Mouse (Mus musculus): ENCODE measurements around the gene Alkbh6. TPM values are rescaled to one million over a fixed set of nuclear protein-coding genes. Genes with fewer than 3 reads are reported as not detected.

Gene Alkbh6
- polyA plus RNA-seq (2014; fragmentation: Illumina TruSeq; extraction: RNeasy Lipid Tissue Mini Kit (QIAGEN cat#74804); ENCODE audit: low replicate concordance), result 2.9 TPM

GRCm38 (mm10) chr7:30308076-30309005 is at the start of gene Alkbh6:
Gene Alkbh6, plus strand, starts transcription at chr7:30308717.

DNA sequence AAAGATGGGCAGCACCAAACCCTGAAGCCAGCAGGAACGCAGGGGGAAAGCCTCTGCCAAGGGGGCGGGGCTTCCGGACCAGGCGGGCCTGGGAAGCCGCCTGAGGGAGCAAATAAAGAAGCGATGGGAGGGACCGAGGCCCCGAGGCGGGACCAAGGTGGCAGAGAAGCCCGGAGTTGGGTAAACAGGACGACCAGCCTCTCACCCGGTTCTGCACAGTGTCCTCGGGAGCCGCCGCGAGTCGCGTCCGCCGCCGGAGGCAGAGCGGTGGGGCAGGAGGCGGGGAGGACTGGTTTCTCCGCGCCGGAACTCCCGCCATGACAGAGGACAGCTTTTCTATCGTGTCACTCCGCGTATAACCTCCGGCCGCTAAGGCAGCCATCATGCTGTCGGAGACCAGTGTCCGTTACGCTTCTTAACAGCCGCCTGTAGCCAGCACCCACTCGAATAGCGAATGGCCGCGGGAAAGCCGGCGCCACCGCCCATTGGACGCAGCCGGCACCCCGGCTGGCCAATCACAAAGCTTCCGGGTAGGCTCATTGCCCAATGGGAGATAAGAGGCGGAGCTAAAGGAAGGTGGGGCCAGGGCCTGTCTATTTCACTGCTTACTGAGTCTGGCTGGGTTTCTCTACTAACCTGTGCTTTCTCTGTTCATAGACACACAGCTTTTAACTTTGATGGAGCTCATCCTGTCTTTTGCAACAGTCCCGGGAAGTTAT is 28.4 kb upstream of the Alkbh6 start, which contains the start of the genes Thap8 and Wdr62:
Thap8 (plus strand) TSS at position 144 of the 719 bp plus-strand sequence.
Wdr62 (minus strand) TSS at position 469 of the 719 bp plus-strand sequence.

GRCm38 (mm10) chr7:30291215-30292131 is 17.0 kb upstream of the Alkbh6 start, which contains the start of gene Clip3:
Gene Clip3, plus strand, starts transcription at chr7:30291728.

DNA sequence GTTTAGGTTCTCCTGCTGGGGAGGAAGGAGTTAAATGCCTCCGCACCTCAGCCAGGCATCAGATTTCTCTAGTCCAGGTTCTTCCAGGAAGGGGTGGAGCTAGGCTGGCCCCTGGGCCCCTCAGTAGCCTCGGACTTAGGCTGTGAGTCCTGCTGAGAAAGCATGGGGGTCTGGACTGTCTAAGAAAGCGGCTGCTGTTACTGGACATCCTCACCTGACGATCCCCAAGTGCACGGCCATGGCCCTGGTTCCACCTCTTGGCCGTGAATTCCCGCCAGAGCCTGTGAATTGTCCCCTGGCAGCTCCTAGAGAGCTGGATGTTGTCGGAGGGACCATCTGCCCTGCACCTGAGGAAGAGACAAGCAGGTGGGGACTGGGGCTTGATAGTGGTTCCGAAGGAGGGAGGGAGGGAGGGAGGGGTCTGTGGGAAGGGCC is 6.2 kb downstream of the Alkbh6 start, which contains the start of gene Syne4:
Syne4 (plus strand) TSS at position 87 of the 435 bp plus-strand sequence.

DNA sequence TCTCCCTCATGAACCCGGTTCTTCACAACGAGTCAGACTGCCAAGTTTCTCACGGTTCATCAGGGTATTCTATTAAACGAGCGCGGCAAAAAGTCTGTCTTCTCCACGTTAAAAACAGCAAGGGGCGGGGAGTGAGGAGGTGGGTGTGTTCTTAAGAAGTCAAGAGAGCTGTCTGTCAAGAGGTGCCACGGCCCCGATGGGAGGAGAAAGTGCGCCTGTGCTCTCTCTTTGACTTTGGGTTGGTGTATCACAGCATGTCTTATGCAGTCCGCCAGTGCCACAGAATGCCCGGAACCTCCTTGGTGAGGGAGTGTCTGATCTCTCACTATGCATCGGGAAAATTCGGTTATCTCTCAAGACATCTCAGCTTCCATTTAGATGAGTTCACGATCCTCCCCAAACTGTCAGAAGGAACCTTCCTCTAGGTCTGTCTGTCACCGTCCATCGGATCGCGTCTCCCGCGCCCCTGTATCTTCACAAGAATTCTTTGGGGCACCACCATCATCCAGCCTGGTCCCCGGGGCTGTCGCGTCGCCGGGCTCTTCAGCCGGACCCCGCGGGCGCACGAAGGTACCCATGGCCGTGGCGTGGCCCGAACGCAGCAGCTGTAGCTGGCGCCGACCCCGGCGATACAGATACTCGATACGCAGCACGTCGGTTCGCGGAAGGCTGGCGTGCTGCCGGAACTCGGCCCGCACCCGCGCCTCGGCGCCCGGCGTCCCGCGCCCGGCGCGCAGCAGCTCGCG is 13.2 kb downstream of the Alkbh6 start, which contains the start of gene E130208F15Rik:
E130208F15Rik (plus strand) TSS at position 202 of the 746 bp plus-strand sequence.

DNA sequence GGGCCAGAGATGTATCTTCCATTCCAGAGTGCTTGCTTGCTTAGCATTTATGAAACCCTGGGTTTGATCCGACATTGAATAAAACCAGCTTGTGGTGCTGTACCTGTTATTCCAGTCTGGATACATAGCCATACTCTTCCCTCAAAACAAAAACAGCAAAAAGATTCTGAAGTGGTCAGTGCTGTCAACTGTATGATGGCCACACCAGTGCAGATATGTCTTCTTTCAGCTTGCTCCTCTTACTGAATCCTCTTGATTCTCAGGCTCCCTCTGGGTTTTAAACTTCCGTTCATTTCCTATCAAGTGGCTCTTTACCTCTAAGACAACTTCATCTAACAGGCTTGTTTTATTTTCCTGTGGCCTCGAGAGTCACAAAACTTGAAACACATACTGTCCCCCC is 15.3 kb downstream of the Alkbh6 start, which contains the start of gene Sdhaf1:
Sdhaf1 (minus strand) TSS at position 101 of the 400 bp plus-strand sequence.

DNA sequence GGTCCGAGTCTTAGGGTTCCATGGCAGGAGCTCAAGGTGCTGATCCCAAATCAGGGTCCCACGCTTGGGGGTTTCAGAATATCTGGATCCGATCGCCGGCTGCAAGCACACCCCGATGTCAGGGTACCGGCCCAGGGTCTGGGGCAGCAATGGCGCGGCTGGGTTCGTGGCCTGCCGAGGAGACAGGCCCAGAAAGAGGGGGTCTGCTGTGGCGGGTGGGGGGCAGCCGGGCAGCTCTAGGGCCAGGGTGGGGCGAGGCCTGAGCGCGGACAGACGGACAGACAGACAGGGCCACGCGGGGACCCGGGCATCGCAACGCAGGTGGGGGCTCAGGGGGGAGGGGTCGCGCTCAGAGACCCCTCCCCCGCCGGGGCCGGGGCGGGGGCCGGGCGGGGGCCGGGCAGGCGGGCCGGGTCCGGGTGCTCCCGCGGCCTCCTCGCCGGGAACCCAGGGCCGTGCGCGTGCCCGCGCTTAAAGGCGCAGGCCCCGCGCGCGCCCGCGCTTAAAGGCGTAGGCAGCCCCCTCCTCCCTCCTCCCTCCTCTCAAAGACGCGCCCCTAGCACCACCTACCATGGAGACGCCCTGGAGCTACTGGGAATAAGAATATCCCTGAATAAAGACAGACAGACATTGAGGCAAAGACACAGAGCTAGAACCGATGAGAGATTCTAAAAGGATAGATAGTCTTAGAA is 54.3 kb downstream of the Alkbh6 start, which contains the start of gene Lrfn3:
Lrfn3 (minus strand) TSS at position 121 of the 692 bp plus-strand sequence.

Other genes with a start within 250 kb of the Alkbh6 start
- gene Zfp82, start 235.8 kb upstream of the Alkbh6 start, polyA plus RNA-seq (2014; fragmentation: Illumina TruSeq; extraction: RNeasy Lipid Tissue Mini Kit (QIAGEN cat#74804); ENCODE audit: low replicate concordance), result 2.3 TPM
- not detected for gene Gm26920, start 218.3 kb upstream of the Alkbh6 start, polyA plus RNA-seq (2014; fragmentation: Illumina TruSeq; extraction: RNeasy Lipid Tissue Mini Kit (QIAGEN cat#74804); ENCODE audit: low replicate concordance)
- gene Zfp566, start 218.2 kb upstream of the Alkbh6 start, polyA plus RNA-seq (2014; fragmentation: Illumina TruSeq; extraction: RNeasy Lipid Tissue Mini Kit (QIAGEN cat#74804); ENCODE audit: low replicate concordance), result 1.6 TPM
- gene Zfp260, start 213.9 kb upstream of the Alkbh6 start, polyA plus RNA-seq (2014; fragmentation: Illumina TruSeq; extraction: RNeasy Lipid Tissue Mini Kit (QIAGEN cat#74804); ENCODE audit: low replicate concordance), result 98.7 TPM
- gene Zfp382, start 186.8 kb upstream of the Alkbh6 start, polyA plus RNA-seq (2014; fragmentation: Illumina TruSeq; extraction: RNeasy Lipid Tissue Mini Kit (QIAGEN cat#74804); ENCODE audit: low replicate concordance), result 0.37 TPM
- gene Zfp146, start 139.0 kb upstream of the Alkbh6 start, polyA plus RNA-seq (2014; fragmentation: Illumina TruSeq; extraction: RNeasy Lipid Tissue Mini Kit (QIAGEN cat#74804); ENCODE audit: low replicate concordance), result 20.8 TPM
- gene Cox7a1, start 124.6 kb upstream of the Alkbh6 start, polyA plus RNA-seq (2014; fragmentation: Illumina TruSeq; extraction: RNeasy Lipid Tissue Mini Kit (QIAGEN cat#74804); ENCODE audit: low replicate concordance), result 4.2 TPM
- gene Capns1, start 109.9 kb upstream of the Alkbh6 start, polyA plus RNA-seq (2014; fragmentation: Illumina TruSeq; extraction: RNeasy Lipid Tissue Mini Kit (QIAGEN cat#74804); ENCODE audit: low replicate concordance), result 24.3 TPM
- not detected for gene Polr2i, start 76.8 kb upstream of the Alkbh6 start, polyA plus RNA-seq (2014; fragmentation: Illumina TruSeq; extraction: RNeasy Lipid Tissue Mini Kit (QIAGEN cat#74804); ENCODE audit: low replicate concordance)
- 3.2 TPM for gene Tbcb, start 76.4 kb upstream of the Alkbh6 start, polyA plus RNA-seq (2014; fragmentation: Illumina TruSeq; extraction: RNeasy Lipid Tissue Mini Kit (QIAGEN cat#74804); ENCODE audit: low replicate concordance)
- not detected for gene Ovol3, start 73.0 kb upstream of the Alkbh6 start, polyA plus RNA-seq (2014; fragmentation: Illumina TruSeq; extraction: RNeasy Lipid Tissue Mini Kit (QIAGEN cat#74804); ENCODE audit: low replicate concordance)
- not detected for gene Thap8, start 28.6 kb upstream of the Alkbh6 start, polyA plus RNA-seq (2014; fragmentation: Illumina TruSeq; extraction: RNeasy Lipid Tissue Mini Kit (QIAGEN cat#74804); ENCODE audit: low replicate concordance)
- gene Wdr62, start 28.3 kb upstream of the Alkbh6 start, polyA plus RNA-seq (2014; fragmentation: Illumina TruSeq; extraction: RNeasy Lipid Tissue Mini Kit (QIAGEN cat#74804); ENCODE audit: low replicate concordance), result not detected
- 1.2 TPM for gene Clip3, start 17.0 kb upstream of the Alkbh6 start, polyA plus RNA-seq (2014; fragmentation: Illumina TruSeq; extraction: RNeasy Lipid Tissue Mini Kit (QIAGEN cat#74804); ENCODE audit: low replicate concordance)
- gene Syne4, start 6.1 kb downstream of the Alkbh6 start, polyA plus RNA-seq (2014; fragmentation: Illumina TruSeq; extraction: RNeasy Lipid Tissue Mini Kit (QIAGEN cat#74804); ENCODE audit: low replicate concordance), result 1.6 TPM
- gene E130208F15Rik, start 13.0 kb downstream of the Alkbh6 start, polyA plus RNA-seq (2014; fragmentation: Illumina TruSeq; extraction: RNeasy Lipid Tissue Mini Kit (QIAGEN cat#74804); ENCODE audit: low replicate concordance), result 0.71 TPM
- 1.3 TPM for gene Sdhaf1, start 15.2 kb downstream of the Alkbh6 start, polyA plus RNA-seq (2014; fragmentation: Illumina TruSeq; extraction: RNeasy Lipid Tissue Mini Kit (QIAGEN cat#74804); ENCODE audit: low replicate concordance)
- 0.41 TPM for gene Lrfn3, start 54.1 kb downstream of the Alkbh6 start, polyA plus RNA-seq (2014; fragmentation: Illumina TruSeq; extraction: RNeasy Lipid Tissue Mini Kit (QIAGEN cat#74804); ENCODE audit: low replicate concordance)
- gene Tyrobp, start 105.0 kb downstream of the Alkbh6 start, polyA plus RNA-seq (2014; fragmentation: Illumina TruSeq; extraction: RNeasy Lipid Tissue Mini Kit (QIAGEN cat#74804); ENCODE audit: low replicate concordance), result 2.8 TPM
- not detected for gene Hcst, start 111.1 kb downstream of the Alkbh6 start, polyA plus RNA-seq (2014; fragmentation: Illumina TruSeq; extraction: RNeasy Lipid Tissue Mini Kit (QIAGEN cat#74804); ENCODE audit: low replicate concordance)
- gene Nfkbid, start 113.0 kb downstream of the Alkbh6 start, polyA plus RNA-seq (2014; fragmentation: Illumina TruSeq; extraction: RNeasy Lipid Tissue Mini Kit (QIAGEN cat#74804); ENCODE audit: low replicate concordance), result 0.67 TPM
- 9.8 TPM for gene Aplp1, start 136.8 kb downstream of the Alkbh6 start, polyA plus RNA-seq (2014; fragmentation: Illumina TruSeq; extraction: RNeasy Lipid Tissue Mini Kit (QIAGEN cat#74804); ENCODE audit: low replicate concordance)
- not detected for gene Kirrel2, start 149.0 kb downstream of the Alkbh6 start, polyA plus RNA-seq (2014; fragmentation: Illumina TruSeq; extraction: RNeasy Lipid Tissue Mini Kit (QIAGEN cat#74804); ENCODE audit: low replicate concordance)
- gene Nphs1, start 149.6 kb downstream of the Alkbh6 start, polyA plus RNA-seq (2014; fragmentation: Illumina TruSeq; extraction: RNeasy Lipid Tissue Mini Kit (QIAGEN cat#74804); ENCODE audit: low replicate concordance), result 0.15 TPM
- not detected for gene Prodh2, start 184.9 kb downstream of the Alkbh6 start, polyA plus RNA-seq (2014; fragmentation: Illumina TruSeq; extraction: RNeasy Lipid Tissue Mini Kit (QIAGEN cat#74804); ENCODE audit: low replicate concordance)
- 0.11 TPM for gene Arhgap33, start 226.3 kb downstream of the Alkbh6 start, polyA plus RNA-seq (2014; fragmentation: Illumina TruSeq; extraction: RNeasy Lipid Tissue Mini Kit (QIAGEN cat#74804); ENCODE audit: low replicate concordance)
- 28.5 TPM for gene Hspb6, start 243.5 kb downstream of the Alkbh6 start, polyA plus RNA-seq (2014; fragmentation: Illumina TruSeq; extraction: RNeasy Lipid Tissue Mini Kit (QIAGEN cat#74804); ENCODE audit: low replicate concordance)
- 0.97 TPM for gene Proser3, start 243.6 kb downstream of the Alkbh6 start, polyA plus RNA-seq (2014; fragmentation: Illumina TruSeq; extraction: RNeasy Lipid Tissue Mini Kit (QIAGEN cat#74804); ENCODE audit: low replicate concordance)

All from small intestine, adult 10 weeks (tissue).